Mouse (Mus musculus) CD4-positive helper T cell, adult 2 months (primary cell): ENCODE measurements at regions not wholly inside any gene's neighbourhood (a gene's known extent, or its start where the extent isn't known, plus 50 kb on each side); places are given as distances from the start of the nearest gene placed in this dataset.
"Not testable (repeated sequence)": the region's sequence is repeated elsewhere in the genome, so short reads cannot be mapped to it uniquely, and the experiment has no call there.

Experiments used
- DNase-seq: peaks from one replicate; pipeline ENCODE4 v3.0.0-alpha.2; 2012; ENCODE audit warnings: low read depth, missing footprints, low spot score

- peak; percentile 40 for DNase-seq
These were observed 59.5 kb upstream of the Zbtb18 start for GRCm38 (mm10) chr1:177382596-177383190.

GRCm38 (mm10) chr1:177382147-177382546 is 60.0 kb upstream of the Zbtb18 start:
- DNase-seq = no peak

- no peak for DNase-seq
These were observed 64.0 kb upstream of the Zbtb18 start for GRCm38 (mm10) chr1:177378112-177378511.

GRCm38 (mm10) chr1:177373226-177373825 is 68.8 kb upstream of the Zbtb18 start:
- no peak for DNase-seq

- DNase-seq = no peak
These were observed 70.1 kb upstream of the Zbtb18 start for GRCm38 (mm10) chr1:177372066-177372465.

- no peak for DNase-seq
These were observed 74.1 kb upstream of the Zbtb18 start for GRCm38 (mm10) chr1:177367864-177368610.

GRCm38 (mm10) chr1:177366914-177367313 is 75.2 kb upstream of the Zbtb18 start:
- no peak for DNase-seq

GRCm38 (mm10) chr1:177366475-177366874 is 75.7 kb upstream of the Zbtb18 start:
- no peak for DNase-seq

GRCm38 (mm10) chr1:177364355-177364754 is 77.8 kb upstream of the Zbtb18 start:
- DNase-seq = no peak

GRCm38 (mm10) chr1:177362398-177362797 is 79.8 kb upstream of the Zbtb18 start:
- no peak for DNase-seq

- no peak for DNase-seq
These were observed 90.5 kb upstream of the Akt3 start for GRCm38 (mm10) chr1:177348400-177349092.

GRCm38 (mm10) chr1:177347208-177347607 is 89.2 kb upstream of the Akt3 start:
- DNase-seq = no peak

GRCm38 (mm10) chr1:177346540-177346939 is 88.5 kb upstream of the Akt3 start:
- no peak for DNase-seq

- no peak for DNase-seq
These were observed 87.5 kb upstream of the Akt3 start for GRCm38 (mm10) chr1:177345540-177345939.

- DNase-seq = no peak
These were observed 85.9 kb upstream of the Akt3 start for GRCm38 (mm10) chr1:177343949-177344348.

- DNase-seq = no peak
These were observed 85.1 kb upstream of the Akt3 start for GRCm38 (mm10) chr1:177343121-177343520.

GRCm38 (mm10) chr1:177340232-177340631 is 82.2 kb upstream of the Akt3 start:
- no peak for DNase-seq

- not testable (repeated sequence) for DNase-seq
These were observed 81.3 kb upstream of the Akt3 start for GRCm38 (mm10) chr1:177339207-177339787.

- DNase-seq = peak; percentile 42
These were observed 80.6 kb upstream of the Akt3 start for GRCm38 (mm10) chr1:177338466-177339206.

- no peak for DNase-seq
These were observed 79.8 kb upstream of the Akt3 start for GRCm38 (mm10) chr1:177337756-177338155.

- DNase-seq = no peak
These were observed 79.1 kb upstream of the Akt3 start for GRCm38 (mm10) chr1:177337141-177337540.
